Mouse (Mus musculus) spleen, postnatal 36 days (tissue): ENCODE measurements around the gene Slc25a45.

Source experiments
- DNase-seq, 2 experiments: peaks; one replicate each; pipeline ENCODE4 v3.0.0; 2022; ENCODE audit warnings: low spot score in 2 of 2, mixed read lengths in 1 of 2

The Slc25a45 gene

GRCm38 (mm10) chr19:5929634-5930596 is 52.3 kb downstream of the Slc25a45 start:
- no peak for DNase-seq

- no peak for DNase-seq
Observed at GRCm38 (mm10) chr19:5935266-5935665, 57.7 kb downstream of the Slc25a45 start.
